Mouse (Mus musculus) stomach, postnatal 0 days (tissue): ENCODE results near the gene Ica1. TPM values are rescaled to one million over a fixed set of nuclear protein-coding genes. Genes with fewer than 3 reads are reported as not detected.

Source experiments
- ATAC-seq: fragments of 200-750 bp; cut with Nextera tagmentation; 2 replicates; pipeline ENCODE4 v1.8.0; 2017; ENCODE audit not compliant: low FRiP score, low TSS enrichment
- DNase-seq: peaks from one replicate; pipeline ENCODE4 v3.0.0-alpha.2; 2016; ENCODE audit warnings: low spot score
- H3K27ac ChIP-seq: fragments of 300-500 bp; sonication (generic); replicated peaks from 2 replicates; pipeline ENCODE4 v1.5.1; 2014; ENCODE audit warnings: mild to moderate bottlenecking, control low read depth
- H3K27me3 ChIP-seq: fragments of 300-500 bp; sonication (generic); 2 replicates; pipeline ENCODE4 v1.6.1; 2014; ENCODE audit warnings: low read length; ENCODE audit not compliant: control insufficient read depth, insufficient read depth
- H3K36me3 ChIP-seq: fragments of 300-500 bp; sonication (generic); 2 replicates; pipeline ENCODE4 v1.6.1; 2014; ENCODE audit warnings: low read length, mixed read lengths; ENCODE audit not compliant: control insufficient read depth, insufficient read depth
- H3K4me1 ChIP-seq: fragments of 300-500 bp; sonication (generic); replicated peaks from 2 replicates; pipeline ENCODE4 v1.6.1; 2014; ENCODE audit warnings: antibody characterized with exemption; ENCODE audit not compliant: control insufficient read depth, insufficient read depth
- H3K4me2 ChIP-seq: fragments of 300-500 bp; sonication (generic); replicated peaks from 2 replicates; pipeline ENCODE4 v1.6.1; 2014; ENCODE audit warnings: low read depth, mild to moderate bottlenecking, control low read depth, moderate library complexity
- H3K4me3 ChIP-seq: fragments of 300-500 bp; sonication (generic); 2 replicates; pipeline ENCODE4 v1.5.1; 2014; ENCODE audit warnings: low read depth, low read length, control low read depth
- H3K9ac ChIP-seq: fragments of 300-500 bp; sonication (generic); 2 replicates; pipeline ENCODE4 v1.6.1; 2014; ENCODE audit warnings: mild to moderate bottlenecking, low read length, control low read depth, mixed read lengths
- H3K9me3 ChIP-seq: fragments of 300-500 bp; sonication (generic); 2 replicates; pipeline ENCODE4 v1.6.1; 2016; ENCODE audit warnings: low read length; ENCODE audit not compliant: control insufficient read depth
- CTCF ChIP-seq: IDR thresholded peaks from 2 replicates; pipeline ENCODE4 v1.5.1; 2016; ENCODE audit warnings: antibody characterized with exemption, low read depth, mild to moderate bottlenecking, moderate library complexity
- EP300 ChIP-seq: optimal IDR thresholded peaks from 2 replicates; pipeline ENCODE3; 2016; ENCODE audit warnings: antibody characterized with exemption
- WGBS: fragments of 180-500 bp; shearing (Covaris S2); extraction: QIAGEN DNeasy Blood & Tissue Kit; methylation state at CpG from one replicate; pipeline ENCODE4 v1.1.7; 2014; 5-methylcytosine and 5-hydroxymethylcytosine counted together
- polyA plus RNA-seq: library from polyadenylated mRNA; unstranded; fragments of >200 nt; fragmentation: Nextera tagmentation; extraction: Ambion mirVana; gene quantifications from 2 replicates; pipeline ENCODE4 v1.2.1, GENCODE M21; 2015

Gene Ica1
- polyA plus RNA-seq, 1 experiment from 2014 or later, result 44.7 TPM

- H3K27ac ChIP-seq, result no peak overlapping the region
- no peak for TF ChIP-seq CTCF
- no peak for TF ChIP-seq EP300
- H3K9me3 ChIP-seq, result no peaks in the 10 kb centered on the region
- WGBS, result 84% methylated on average over 3 of the region's 3 CpGs
- ATAC-seq (no peak), DNase-seq (no peak)
- H3K9ac ChIP-seq, result no peak overlapping the region
- no peak overlapping the region for H3K4me3 ChIP-seq
- H3K27me3 ChIP-seq, result no peaks in the 10 kb centered on the region
- H3K4me2 ChIP-seq, result no peak overlapping the region
- no peaks in the 10 kb centered on the region for H3K36me3 ChIP-seq
- H3K4me1 ChIP-seq, result no peaks in the 10 kb centered on the region
Measured at GRCm38 (mm10) chr6:8765801-8766200, 12.5 kb downstream of the Ica1 start.

GRCm38 (mm10) chr6:8765064-8765463 lies 13.2 kb downstream of the Ica1 start:
- Histone ChIP-seq H3K4me1 (no peaks in the 10 kb centered on the region), H3K27me3 (no peaks in the 10 kb centered on the region), H3K4me2 (no peak overlapping the region), H3K4me3 (no peak overlapping the region), H3K9me3 (no peaks in the 10 kb centered on the region), H3K9ac (no peak overlapping the region), H3K36me3 (no peaks in the 10 kb centered on the region), H3K27ac (no peak overlapping the region)
- DNase-seq (no peak), ATAC-seq (no peak)
- no peak for TF ChIP-seq EP300
- TF ChIP-seq CTCF, result no peak
- WGBS, result 43% methylated on average over 1 of the region's 1 CpGs

- Histone ChIP-seq H3K4me2 (no peak overlapping the region), H3K9ac (no peak overlapping the region)
- ATAC-seq, result no peak
Measured at GRCm38 (mm10) chr6:8760708-8761294, 17.5 kb downstream of the Ica1 start.

GRCm38 (mm10) chr6:8759901-8760300 lies 18.4 kb downstream of the Ica1 start:
- ATAC-seq (no peak), DNase-seq (no peak)
- no peaks in the 10 kb centered on the region for H3K9me3 ChIP-seq
- H3K27me3 ChIP-seq, result no peaks in the 10 kb centered on the region
- H3K4me1 ChIP-seq, result no peaks in the 10 kb centered on the region
- 80% methylated on average over 1 of the region's 1 CpGs for WGBS
- no peak overlapping the region for H3K27ac ChIP-seq
- H3K36me3 ChIP-seq, result no peaks in the 10 kb centered on the region
- TF ChIP-seq CTCF (no peak), EP300 (no peak)
- H3K9ac ChIP-seq, result no peak overlapping the region
- H3K4me2 ChIP-seq, result no peak overlapping the region
- no peak overlapping the region for H3K4me3 ChIP-seq

More at GRCm38 (mm10) chr6:8760708-8761294, 17.5 kb downstream of the Ica1 start:
- no peak overlapping the region for H3K27ac ChIP-seq
- H3K27me3 ChIP-seq, result no peaks in the 10 kb centered on the region
- no peak for TF ChIP-seq CTCF
- TF ChIP-seq EP300, result no peak
- H3K4me3 ChIP-seq, result no peak overlapping the region
- DNase-seq, result no peak
- H3K9me3 ChIP-seq, result no peaks in the 10 kb centered on the region
- no peaks in the 10 kb centered on the region for H3K36me3 ChIP-seq
- no peaks in the 10 kb centered on the region for H3K4me1 ChIP-seq
- 75% methylated on average over 5 of the region's 5 CpGs for WGBS

GRCm38 (mm10) chr6:8755760-8756276 lies 22.5 kb downstream of the Ica1 start:
- 46% methylated on average over 8 of the region's 8 CpGs for WGBS
- H3K9me3 ChIP-seq, result no peaks in the 10 kb centered on the region
- DNase-seq (no peak), ATAC-seq (no peak)
- no peaks in the 10 kb centered on the region for H3K27me3 ChIP-seq
- H3K4me2 ChIP-seq, result no peak overlapping the region
- TF ChIP-seq CTCF (no peak), EP300 (no peak)
- H3K4me3 ChIP-seq, result no peak overlapping the region
- no peak overlapping the region for H3K9ac ChIP-seq
- H3K4me1 ChIP-seq, result no peaks in the 10 kb centered on the region
- H3K27ac ChIP-seq, result no peak overlapping the region
- H3K36me3 ChIP-seq, result no peaks in the 10 kb centered on the region

- Histone ChIP-seq H3K9ac (no peak overlapping the region), H3K4me3 (no peak overlapping the region), H3K27ac (no peak overlapping the region), H3K9me3 (no peaks in the 10 kb centered on the region), H3K4me1 (no peaks in the 10 kb centered on the region), H3K27me3 (no peaks in the 10 kb centered on the region), H3K36me3 (no peaks in the 10 kb centered on the region), H3K4me2 (no peak overlapping the region)
- DNase-seq (no peak), ATAC-seq (no peak)
- no peak for TF ChIP-seq EP300
- TF ChIP-seq CTCF, result no peak
- WGBS, result 81% methylated on average over 5 of the region's 5 CpGs
Measured at GRCm38 (mm10) chr6:8754486-8754885, 23.8 kb downstream of the Ica1 start.
